Mouse (Mus musculus) lung, adult 2 months (tissue): ENCODE results near the gene Tuba3b.

Source experiments
- CTCF ChIP-seq: fragments of 200-500 bp; IDR thresholded peaks from 2 replicates; pipeline ENCODE4 v1.5.1; 2011; ENCODE audit warnings: mild to moderate bottlenecking, low read length, control low read depth; ENCODE audit not compliant: insufficient read depth
- POLR2A ChIP-seq: fragments of 200-500 bp; IDR thresholded peaks from 2 replicates; pipeline ENCODE4 v1.6.1; 2011; ENCODE audit warnings: low read depth, mild to moderate bottlenecking, control low read depth, low read length, borderline replicate concordance; ENCODE audit errors: extremely low read depth

- TF ChIP-seq CTCF (no peak), POLR2A (no peak)
These were observed at the start of gene Tuba3b for GRCm38 (mm10) chr6:145615666-145616210.
